In the genomic region with DNA sequence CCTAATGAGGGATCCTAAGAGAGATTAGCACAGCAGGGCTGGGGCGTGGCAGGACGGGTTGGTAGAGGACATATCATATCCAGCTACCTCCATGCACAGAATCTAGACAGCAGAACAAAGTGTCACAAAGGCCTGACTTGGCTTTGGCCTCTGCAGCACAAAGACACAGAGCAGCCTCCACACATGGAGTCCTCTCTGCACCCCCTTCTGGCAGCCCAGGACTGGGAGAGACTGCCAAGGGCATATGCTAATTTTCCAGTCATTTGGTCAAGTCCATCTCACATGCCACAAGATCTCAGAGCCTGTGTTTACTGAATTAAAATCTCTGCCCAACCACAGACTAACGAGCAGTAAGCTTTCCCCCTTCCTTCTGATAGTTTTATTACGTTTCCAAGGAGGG, we compare ENCODE assay signal across 10 mouse cellular contexts.
DNase-seq lines count a peak whose midpoint lies in the region; ATAC-seq lines count a peak whose summit lies in the region.
"Had no signal": no experiment of that assay in that cellular context is flagged by ENCODE, and none has a peak within 500 bp of the region (broad histone marks: within the 10 kb centered on the region; RNA-seq: fewer than 3 reads in every experiment).

No protein-coding gene starts in this region.

- peak; percentile 16 for DNase-seq in heart, postnatal 4 days
- no peak for DNase-seq in neural tube, embryonic 10.5 days (ENCODE audit: extremely low spot score, low spot score)
- DNase-seq in cerebellum, postnatal 36 days = peak; percentile 84 to 87
- DNase-seq in testis, postnatal 14 days (ENCODE audit: low spot score) = peak; percentile 61
- no peak for DNase-seq in thymus, postnatal 10 days (ENCODE audit: low spot score in 2 of 2)
- no peak for DNase-seq in liver, embryonic 11.5 days (ENCODE audit: low spot score)
- DNase-seq: heart, adult 18-20 months had no signal

- no peak overlapping the region for H3K9ac ChIP-seq in heart, embryonic 12.5 days
- H3K9ac ChIP-seq in neural tube, embryonic 14.5 days (replicated peaks; ENCODE audit: low read depth, low read length) = no peak overlapping the region
- H3K9ac ChIP-seq in liver, embryonic 11.5 days (ENCODE audit: low read depth, low read length) = no peak overlapping the region

- no peak for ATAC-seq in heart, embryonic 12.5 days (ENCODE audit: insufficient number of reproducible peaks, low FRiP score)
- ATAC-seq in neural tube, embryonic 14.5 days (ENCODE audit: low read depth) = 0 out of 2 replicates have a peak, but pooled peaks have one; percentile 22
- ATAC-seq in liver, embryonic 11.5 days (replicated peaks; ENCODE audit: low FRiP score) = no peak
- ATAC-seq: CD4-positive, CD25-positive, alpha-beta regulatory T cell, adult 4 months had no signal

- no peak overlapping the region for H3K4me3 ChIP-seq in heart, embryonic 12.5 days
- H3K4me3 ChIP-seq in neural tube, embryonic 14.5 days (ENCODE audit: low read depth, low read length) = no peak overlapping the region
- no peak overlapping the region for H3K4me3 ChIP-seq in liver, embryonic 11.5 days (ENCODE audit: low read depth, low read length)

- H3K36me3 ChIP-seq in heart, embryonic 12.5 days = no peaks in the 10 kb centered on the region
- H3K36me3 ChIP-seq in neural tube, embryonic 14.5 days (ENCODE audit: control insufficient read depth, insufficient read depth, low read length) = no peaks in the 10 kb centered on the region
- H3K36me3 ChIP-seq in liver, embryonic 11.5 days (ENCODE audit: control insufficient read depth, insufficient read depth, low read length) = no peaks in the 10 kb centered on the region

- no peak overlapping the region for H3K4me2 ChIP-seq in heart, embryonic 12.5 days
- H3K4me2 ChIP-seq in neural tube, embryonic 14.5 days (ENCODE audit: low read depth, low read length) = no peak overlapping the region
- H3K4me2 ChIP-seq in liver, embryonic 11.5 days = no peak overlapping the region

- no peaks in the 10 kb centered on the region for H3K9me3 ChIP-seq in heart, embryonic 12.5 days (replicated peaks)
- H3K9me3 ChIP-seq in neural tube, embryonic 14.5 days (ENCODE audit: control insufficient read depth, low read length) = no peaks in the 10 kb centered on the region
- no peaks in the 10 kb centered on the region for H3K9me3 ChIP-seq in liver, embryonic 11.5 days (ENCODE audit: control insufficient read depth, low read length)

- 67% methylated on average over 4 of the region's 4 CpGs for WGBS in heart, embryonic 12.5 days
- 71% methylated on average over 4 of the region's 4 CpGs for WGBS in neural tube, embryonic 14.5 days
- 66% methylated on average over 4 of the region's 4 CpGs for WGBS in liver, embryonic 11.5 days

- no peak overlapping the region for H3K27ac ChIP-seq in heart, embryonic 12.5 days (ENCODE audit: poor library complexity, severe bottlenecking)
- no peak overlapping the region for H3K27ac ChIP-seq in neural tube, embryonic 14.5 days (ENCODE audit: low read depth, low read length)
- H3K27ac ChIP-seq in liver, embryonic 11.5 days (ENCODE audit: low read depth, low read length) = no peak overlapping the region

- H3K4me1 ChIP-seq in heart, embryonic 12.5 days (replicated peaks) = peaks cover 13% of the 10 kb centered on the region
- peaks cover 2% of the 10 kb centered on the region; the same call in 1 of the 2 replicates for H3K4me1 ChIP-seq in neural tube, embryonic 14.5 days (ENCODE audit: control insufficient read depth, insufficient read depth, low read length)
- H3K4me1 ChIP-seq in liver, embryonic 11.5 days (replicated peaks; ENCODE audit: control insufficient read depth, insufficient read depth, low read length) = no peaks in the 10 kb centered on the region

- peaks cover 11% of the 10 kb centered on the region; the same call in 1 of the 2 replicates for H3K27me3 ChIP-seq in heart, embryonic 12.5 days (replicated peaks)
- H3K27me3 ChIP-seq in neural tube, embryonic 14.5 days (ENCODE audit: control insufficient read depth, insufficient read depth, low read length) = no peaks in the 10 kb centered on the region
- no peaks in the 10 kb centered on the region for H3K27me3 ChIP-seq in liver, embryonic 11.5 days (replicated peaks; ENCODE audit: control insufficient read depth, insufficient read depth, low read length)

Comparison
In these comparisons a context has a peak if more than half of its experiments do, and no peak if none do; other contexts are left out.
1. DNase-seq: peak in heart, postnatal 4 days (single experiment), cerebellum, postnatal 36 days (2 of 2) and testis, postnatal 14 days (single experiment); none in neural tube, embryonic 10.5 days (single experiment), thymus, postnatal 10 days (0 of 2) and liver, embryonic 11.5 days (single experiment).